Mouse (Mus musculus): ENCODE measurements around the gene Med15. TPM values are rescaled to one million over a fixed set of nuclear protein-coding genes. Genes with fewer than 3 reads are reported as not detected.

Gene Med15
- polyA plus RNA-seq, 1 experiment from 2014 or later: 23.0 TPM

DNA sequence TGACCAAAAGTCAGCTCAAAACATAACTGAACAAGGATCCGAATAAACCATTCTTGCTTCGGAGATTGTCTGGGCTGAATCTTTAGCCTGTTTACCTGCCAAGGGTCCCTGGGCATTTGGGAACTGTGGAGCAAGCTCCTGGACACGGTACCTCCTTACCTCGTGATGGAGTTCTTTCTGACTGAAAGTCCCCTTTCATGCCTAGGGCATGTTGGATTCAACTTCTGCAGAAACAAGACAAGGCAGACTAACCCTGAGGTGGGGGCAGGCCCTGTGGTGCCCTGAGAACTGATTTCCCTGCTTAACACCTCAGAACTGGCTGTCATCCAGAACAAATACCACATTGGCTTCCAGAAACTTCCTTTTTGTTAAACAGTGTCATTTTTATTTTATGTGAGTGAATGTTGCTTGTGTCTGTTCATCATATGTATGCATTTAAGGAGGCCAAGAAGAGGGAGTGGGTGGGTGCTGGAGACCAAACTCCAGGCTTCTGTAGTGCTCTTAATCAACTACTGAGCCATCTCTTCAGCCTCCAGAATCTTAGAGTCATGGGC lies 89.2 kb downstream of the Med15 start:
- H3K9ac ChIP-seq (replicated peaks; ENCODE audit: low read depth): no peak overlapping the region
- 90% methylated on average over 4 of the region's 4 CpGs for WGBS

DNA sequence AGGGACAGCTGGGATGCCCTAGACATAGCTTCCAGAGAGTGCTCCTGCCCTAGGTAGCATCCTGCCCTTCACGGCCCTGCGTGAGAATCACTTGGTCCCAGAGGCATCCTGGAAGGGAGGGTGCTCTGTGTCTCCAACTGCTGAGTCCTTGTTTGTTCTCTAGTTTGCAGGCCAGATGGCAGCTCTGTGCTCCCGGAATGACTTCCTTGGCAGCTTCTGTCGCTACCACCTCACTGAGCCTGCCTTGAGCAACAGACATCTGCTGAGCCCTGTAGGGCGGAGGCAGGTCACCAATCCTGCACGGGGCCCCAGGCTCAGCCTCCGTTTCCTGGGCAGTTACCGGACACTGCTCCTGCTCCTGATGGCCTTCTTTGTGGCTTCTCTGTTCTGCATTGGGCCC lies 90.4 kb downstream of the Med15 start:
- Histone ChIP-seq H3K36me3 (ENCODE audit: insufficient read depth, low read length) (peaks cover 27% of the 10 kb centered on the region), H3K4me2 (replicated peaks; ENCODE audit: low read depth, low read length) (no peak overlapping the region), H3K4me1 (ENCODE audit: insufficient read depth, low read depth, low read length) (peaks cover 6% of the 10 kb centered on the region; the same call in 1 of the 2 replicates), H3K9me3 (ENCODE audit: low read length) (no peaks in the 10 kb centered on the region), H3K4me3 (ENCODE audit: low read depth, low read length) (no peak overlapping the region), H3K9ac (replicated peaks; ENCODE audit: low read depth) (no peak overlapping the region), H3K27ac (ENCODE audit: low read length) (no peak overlapping the region), H3K27me3 (replicated peaks; ENCODE audit: insufficient read depth, low read length) (no peaks in the 10 kb centered on the region)
- WGBS: 82% methylated on average over 8 of the region's 8 CpGs
- TF ChIP-seq CTCF (IDR thresholded peaks at IDR 0.05) (no peak), EP300 (IDR thresholded peaks at IDR 0.05) (no peak)
- DNase-seq (ENCODE audit: low spot score) (no peak), ATAC-seq (no peak)

More for the DNA sequence above, 89.2 kb downstream of the Med15 start:
- Histone ChIP-seq H3K4me2 (replicated peaks; ENCODE audit: low read depth, low read length) (no peak overlapping the region), H3K27me3 (replicated peaks; ENCODE audit: insufficient read depth, low read length) (no peaks in the 10 kb centered on the region), H3K4me3 (ENCODE audit: low read depth, low read length) (no peak overlapping the region), H3K36me3 (ENCODE audit: insufficient read depth, low read length) (peaks cover 27% of the 10 kb centered on the region), H3K27ac (ENCODE audit: low read length) (no peak overlapping the region), H3K9me3 (ENCODE audit: low read length) (no peaks in the 10 kb centered on the region), H3K4me1 (ENCODE audit: insufficient read depth, low read depth, low read length) (peaks cover 6% of the 10 kb centered on the region; the same call in 1 of the 2 replicates)
- no peak for ATAC-seq
- no peak for DNase-seq (ENCODE audit: low spot score)
- TF ChIP-seq EP300 (IDR thresholded peaks at IDR 0.05) (no peak), CTCF (IDR thresholded peaks at IDR 0.05) (no peak)

DNA sequence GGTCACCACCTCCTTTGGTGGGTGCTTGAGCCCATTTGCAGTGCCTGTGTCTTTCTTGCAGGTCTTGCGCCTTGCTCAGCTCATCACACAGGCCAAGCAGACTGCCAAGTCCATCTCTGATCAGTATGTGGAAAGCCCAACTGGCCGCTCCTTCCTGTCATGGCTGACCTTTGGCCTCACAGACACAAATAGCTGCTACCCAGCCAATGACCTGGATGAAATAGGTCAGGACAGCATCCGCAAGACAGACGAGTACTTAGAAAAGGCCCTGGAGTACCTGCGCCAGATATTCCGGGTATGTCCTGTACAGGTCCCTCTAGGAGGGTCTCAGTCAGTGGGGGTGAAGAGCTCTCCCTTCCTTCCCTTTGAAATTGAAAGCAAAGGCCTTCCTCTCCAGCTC lies 91.4 kb downstream of the Med15 start:
- Histone ChIP-seq H3K4me3 (ENCODE audit: low read depth, low read length) (no peak overlapping the region), H3K27ac (ENCODE audit: low read length) (no peak overlapping the region), H3K27me3 (replicated peaks; ENCODE audit: insufficient read depth, low read length) (no peaks in the 10 kb centered on the region), H3K9ac (replicated peaks; ENCODE audit: low read depth) (no peak overlapping the region), H3K9me3 (ENCODE audit: low read length) (no peaks in the 10 kb centered on the region), H3K4me2 (replicated peaks; ENCODE audit: low read depth, low read length) (no peak overlapping the region), H3K4me1 (ENCODE audit: insufficient read depth, low read depth, low read length) (no peaks in the 10 kb centered on the region), H3K36me3 (ENCODE audit: insufficient read depth, low read length) (peaks cover 27% of the 10 kb centered on the region)
- DNase-seq (ENCODE audit: low spot score): no peak
- ATAC-seq: no peak
- TF ChIP-seq EP300 (IDR thresholded peaks at IDR 0.05) (no peak), CTCF (IDR thresholded peaks at IDR 0.05) (no peak)
- WGBS: 83% methylated on average over 6 of the region's 6 CpGs

- Histone ChIP-seq H3K4me3 (ENCODE audit: low read depth, low read length) (no peak overlapping the region), H3K27me3 (replicated peaks; ENCODE audit: insufficient read depth, low read length) (no peaks in the 10 kb centered on the region), H3K9me3 (ENCODE audit: low read length) (no peaks in the 10 kb centered on the region), H3K36me3 (ENCODE audit: insufficient read depth, low read length) (peaks cover 27% of the 10 kb centered on the region), H3K9ac (replicated peaks; ENCODE audit: low read depth) (no peak overlapping the region), H3K4me1 (ENCODE audit: insufficient read depth, low read depth, low read length) (no peaks in the 10 kb centered on the region), H3K4me2 (replicated peaks; ENCODE audit: low read depth, low read length) (no peak overlapping the region), H3K27ac (ENCODE audit: low read length) (no peak overlapping the region)
- WGBS: 89% methylated on average over 9 of the region's 9 CpGs
- DNase-seq (ENCODE audit: low spot score) (no peak), ATAC-seq (no peak)
- TF ChIP-seq CTCF (IDR thresholded peaks at IDR 0.05) (no peak), EP300 (IDR thresholded peaks at IDR 0.05) (no peak)
Observed at GRCm38 (mm10) chr16:17640706-17641105, 92.0 kb downstream of the Med15 start.

DNA sequence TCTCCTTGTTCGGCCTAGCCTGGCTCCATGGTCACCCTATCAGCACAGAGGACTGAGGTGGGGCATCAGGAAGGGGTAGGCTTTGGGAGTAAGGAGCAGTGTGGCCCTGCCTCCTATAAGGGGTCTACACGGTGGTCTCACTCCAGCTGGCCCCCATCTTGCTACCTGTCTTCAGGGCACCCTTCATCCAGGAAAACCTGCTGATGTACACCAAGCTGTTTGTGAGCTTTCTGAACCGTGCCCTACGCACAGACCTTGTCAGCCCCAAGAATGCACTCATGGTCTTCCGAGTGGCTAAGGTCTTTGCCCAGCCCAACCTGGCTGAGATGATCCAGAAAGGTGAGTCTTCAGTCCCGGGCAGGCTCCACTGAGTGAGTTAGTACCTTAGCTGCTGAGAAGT lies 92.7 kb downstream of the Med15 start:
- Histone ChIP-seq H3K9me3 (ENCODE audit: low read length) (no peaks in the 10 kb centered on the region), H3K4me1 (ENCODE audit: insufficient read depth, low read depth, low read length) (no peaks in the 10 kb centered on the region), H3K27me3 (replicated peaks; ENCODE audit: insufficient read depth, low read length) (no peaks in the 10 kb centered on the region), H3K4me3 (ENCODE audit: low read depth, low read length) (no peak overlapping the region), H3K4me2 (replicated peaks; ENCODE audit: low read depth, low read length) (no peak overlapping the region), H3K36me3 (ENCODE audit: insufficient read depth, low read length) (peaks cover 27% of the 10 kb centered on the region), H3K9ac (replicated peaks; ENCODE audit: low read depth) (no peak overlapping the region), H3K27ac (ENCODE audit: low read length) (no peak overlapping the region)
- WGBS: 92% methylated on average over 6 of the region's 6 CpGs
- DNase-seq (ENCODE audit: low spot score): no peak
- no peak for ATAC-seq
- TF ChIP-seq CTCF (IDR thresholded peaks at IDR 0.05): no peak
- TF ChIP-seq EP300 (IDR thresholded peaks at IDR 0.05): no peak

GRCm38 (mm10) chr16:17639081-17639480 lies 93.6 kb downstream of the Med15 start:
- H3K27ac ChIP-seq (ENCODE audit: low read length): no peak overlapping the region
- no peak overlapping the region for H3K9ac ChIP-seq (replicated peaks; ENCODE audit: low read depth)
- H3K4me2 ChIP-seq (replicated peaks; ENCODE audit: low read depth, low read length): no peak overlapping the region
- H3K27me3 ChIP-seq (replicated peaks; ENCODE audit: insufficient read depth, low read length): no peaks in the 10 kb centered on the region
- peaks cover 27% of the 10 kb centered on the region for H3K36me3 ChIP-seq (ENCODE audit: insufficient read depth, low read length)
- no peaks in the 10 kb centered on the region for H3K4me1 ChIP-seq (ENCODE audit: insufficient read depth, low read depth, low read length)
- WGBS: 92% methylated on average over 3 of the region's 3 CpGs
- no peak overlapping the region for H3K4me3 ChIP-seq (ENCODE audit: low read depth, low read length)
- DNase-seq (ENCODE audit: low spot score): no peak
- TF ChIP-seq EP300 (IDR thresholded peaks at IDR 0.05) (no peak), CTCF (IDR thresholded peaks at IDR 0.05) (no peak)
- no peak for ATAC-seq
- H3K9me3 ChIP-seq (ENCODE audit: low read length): no peaks in the 10 kb centered on the region
